Mouse (Mus musculus) mesoderm, embryonic 11.5 days (tissue): ENCODE measurements at regions not wholly inside any gene's neighbourhood (a gene's known extent, or its start where the extent isn't known, plus 50 kb on each side); places are given as distances from the start of the nearest gene placed in this dataset.

Experiments used
- DNase-seq: peaks from one replicate; pipeline ENCODE4 v3.0.0-alpha.2; 2012; ENCODE audit warnings: low read depth, low spot score

GRCm38 (mm10) chr6:78165615-78166014 lies 186.1 kb upstream of the Ctnna2 start:
- peak; percentile 40 for DNase-seq
